Mouse (Mus musculus): ENCODE measurements around the gene Smc6. TPM values are rescaled to one million over a fixed set of nuclear protein-coding genes. Genes with fewer than 3 reads are reported as not detected.

Gene Smc6
- polyA plus RNA-seq, 1 experiment from 2014 or later, result 60.6 TPM

DNA sequence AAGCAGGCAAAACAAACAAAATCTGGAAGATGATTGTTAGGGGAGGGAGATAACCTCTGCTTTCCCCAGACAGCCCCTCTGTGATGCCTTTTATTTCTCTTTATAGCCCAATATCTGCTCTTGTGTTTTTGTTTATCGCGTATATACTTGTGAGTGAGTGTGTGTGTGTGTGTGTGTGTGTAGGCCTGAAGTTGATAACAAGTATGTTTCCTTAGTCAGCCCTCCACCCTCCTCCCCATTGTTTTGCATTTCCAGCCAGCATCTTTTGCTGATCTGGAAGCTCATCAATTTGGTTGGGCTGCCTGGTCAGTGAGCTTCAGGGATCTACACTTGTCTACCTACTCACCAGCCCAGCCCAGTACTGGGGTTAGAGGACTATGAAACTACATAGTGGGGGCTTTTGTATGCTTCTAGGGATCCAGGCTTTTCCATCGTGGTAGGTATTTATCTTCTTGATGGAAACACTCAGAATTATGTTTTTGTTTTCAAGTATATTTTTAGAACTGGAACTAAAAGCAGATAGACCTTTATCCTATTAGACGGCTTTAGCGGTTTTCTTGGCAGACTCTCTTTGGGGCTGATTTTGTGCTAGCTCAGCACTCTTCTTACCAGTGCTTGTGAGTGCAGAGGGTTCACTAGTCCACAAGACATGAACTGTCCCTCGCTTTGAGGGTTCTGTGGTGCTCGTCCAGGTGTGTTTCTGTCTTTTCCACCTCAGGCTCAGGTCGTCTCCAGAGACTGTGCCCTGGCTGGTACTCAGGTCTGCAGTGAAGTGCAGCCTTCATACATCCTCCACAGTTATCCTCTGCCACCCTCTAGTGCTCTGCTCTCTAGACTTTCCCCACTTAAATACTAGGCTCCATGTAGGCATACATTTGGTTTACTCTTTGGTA, 41.3 kb downstream of the Smc6 start:
- Histone ChIP-seq H3K9ac (replicated peaks) (no peak overlapping the region), H3K4me3 (ENCODE audit: low read depth, low read length) (no peak overlapping the region), H3K27me3 (ENCODE audit: insufficient read depth, low read length) (no peaks in the 10 kb centered on the region), H3K9me3 (ENCODE audit: low read length) (no peaks in the 10 kb centered on the region), H3K27ac (ENCODE audit: low read depth) (no peak overlapping the region), H3K4me1 (ENCODE audit: insufficient read depth) (no peaks in the 10 kb centered on the region), H3K36me3 (replicated peaks; ENCODE audit: insufficient read depth, low read length) (peaks cover 36% of the 10 kb centered on the region), H3K4me2 (ENCODE audit: low read depth, low read length) (no peak overlapping the region)
- WGBS (ENCODE audit: insufficient replicate concordance), result 85% methylated on average over 8 of the region's 8 CpGs
- no peak for ATAC-seq
- TF ChIP-seq EP300 (IDR thresholded peaks at IDR 0.05; ENCODE audit: low read depth) (no peak), CTCF (IDR thresholded peaks at IDR 0.05; ENCODE audit: low read depth) (no peak)
- no peak for DNase-seq

DNA sequence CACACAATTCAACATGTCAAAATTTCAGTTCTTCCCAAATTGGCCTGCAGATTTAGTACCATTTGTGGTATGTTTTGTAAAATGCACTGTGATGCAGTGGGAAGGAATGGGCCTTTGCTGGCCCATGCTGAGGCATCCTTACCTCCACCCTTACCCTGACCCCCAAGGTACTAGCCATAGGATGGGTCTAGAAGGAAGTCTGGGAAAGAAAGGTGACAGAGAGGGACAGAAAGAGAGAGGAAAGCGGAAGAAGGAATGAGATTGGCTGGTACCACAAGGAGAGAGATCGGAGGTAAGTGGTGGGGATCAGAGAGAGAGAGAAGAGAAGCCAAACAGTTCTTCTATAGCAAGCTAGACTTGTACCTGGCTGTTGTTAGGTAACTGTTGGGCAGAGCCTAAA, 45.4 kb downstream of the Smc6 start:
- no peak overlapping the region for H3K27ac ChIP-seq (ENCODE audit: low read depth)
- no peak overlapping the region for H3K4me2 ChIP-seq (ENCODE audit: low read depth, low read length)
- DNase-seq, result no peak
- no peaks in the 10 kb centered on the region for H3K27me3 ChIP-seq (ENCODE audit: insufficient read depth, low read length)
- H3K4me1 ChIP-seq (ENCODE audit: insufficient read depth), result no peaks in the 10 kb centered on the region
- H3K9me3 ChIP-seq (ENCODE audit: low read length), result no peaks in the 10 kb centered on the region
- H3K4me3 ChIP-seq (ENCODE audit: low read depth, low read length), result no peak overlapping the region
- peaks cover 43% of the 10 kb centered on the region for H3K36me3 ChIP-seq (replicated peaks; ENCODE audit: insufficient read depth, low read length)
- 94% methylated on average over 2 of the region's 2 CpGs for WGBS (ENCODE audit: insufficient replicate concordance)
- no peak for ATAC-seq
- H3K9ac ChIP-seq (replicated peaks), result no peak overlapping the region
- TF ChIP-seq CTCF (IDR thresholded peaks at IDR 0.05; ENCODE audit: low read depth) (no peak), EP300 (IDR thresholded peaks at IDR 0.05; ENCODE audit: low read depth) (no peak)

DNA sequence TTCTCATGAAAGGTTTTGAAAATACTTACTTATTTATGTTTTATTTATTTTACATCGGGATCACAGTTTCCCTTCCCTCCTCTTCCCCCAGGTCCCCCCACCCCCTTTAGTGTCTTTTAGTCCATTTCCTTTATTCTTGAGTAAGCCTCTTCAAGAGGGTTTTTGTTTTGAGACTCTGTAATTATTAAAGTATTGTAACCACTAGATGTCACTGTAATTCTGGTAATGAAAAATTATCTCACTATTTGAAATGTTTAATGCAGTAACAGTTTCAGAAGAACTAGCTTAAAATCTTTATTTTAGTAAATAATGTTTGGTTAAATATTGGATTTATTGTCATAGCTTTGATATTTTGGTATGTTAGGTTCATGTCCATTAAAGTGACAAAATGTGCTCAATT, 48.2 kb downstream of the Smc6 start:
- no peak for TF ChIP-seq CTCF (IDR thresholded peaks at IDR 0.05; ENCODE audit: low read depth)
- no peak for TF ChIP-seq EP300 (IDR thresholded peaks at IDR 0.05; ENCODE audit: low read depth)
- Histone ChIP-seq H3K4me3 (ENCODE audit: low read depth, low read length) (no peak overlapping the region), H3K4me1 (ENCODE audit: insufficient read depth) (no peaks in the 10 kb centered on the region), H3K4me2 (ENCODE audit: low read depth, low read length) (no peak overlapping the region), H3K9ac (replicated peaks) (no peak overlapping the region), H3K36me3 (replicated peaks; ENCODE audit: insufficient read depth, low read length) (peaks cover 45% of the 10 kb centered on the region), H3K27me3 (ENCODE audit: insufficient read depth, low read length) (no peaks in the 10 kb centered on the region), H3K27ac (ENCODE audit: low read depth) (no peak overlapping the region), H3K9me3 (ENCODE audit: low read length) (no peaks in the 10 kb centered on the region)
- no peak for DNase-seq
- 63% methylated on average over 1 of the region's 1 CpGs for WGBS (ENCODE audit: insufficient replicate concordance)
- ATAC-seq, result no peak

DNA sequence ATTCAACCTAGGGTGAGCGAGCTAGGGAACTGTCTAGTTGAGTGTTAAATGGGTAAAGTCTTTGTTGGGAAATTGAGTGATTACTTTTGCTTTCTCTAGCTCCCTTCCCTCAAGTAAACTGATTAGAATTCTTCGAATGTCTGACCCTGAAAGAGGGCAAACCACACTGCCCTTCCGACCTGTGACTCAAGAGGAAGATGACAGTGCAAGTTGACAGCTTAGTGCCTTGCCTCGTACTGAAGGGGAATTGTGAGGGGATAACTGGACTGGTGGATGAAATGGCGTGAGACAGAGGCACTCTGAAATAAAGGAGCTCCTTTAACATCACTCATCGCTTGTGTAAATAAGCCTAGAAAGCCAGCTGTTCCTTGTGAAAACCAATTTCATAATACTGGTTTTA, 52.0 kb downstream of the Smc6 start:
- H3K4me1 ChIP-seq (ENCODE audit: insufficient read depth), result no peaks in the 10 kb centered on the region
- 68% methylated on average over 6 of the region's 6 CpGs for WGBS (ENCODE audit: insufficient replicate concordance)

DNA sequence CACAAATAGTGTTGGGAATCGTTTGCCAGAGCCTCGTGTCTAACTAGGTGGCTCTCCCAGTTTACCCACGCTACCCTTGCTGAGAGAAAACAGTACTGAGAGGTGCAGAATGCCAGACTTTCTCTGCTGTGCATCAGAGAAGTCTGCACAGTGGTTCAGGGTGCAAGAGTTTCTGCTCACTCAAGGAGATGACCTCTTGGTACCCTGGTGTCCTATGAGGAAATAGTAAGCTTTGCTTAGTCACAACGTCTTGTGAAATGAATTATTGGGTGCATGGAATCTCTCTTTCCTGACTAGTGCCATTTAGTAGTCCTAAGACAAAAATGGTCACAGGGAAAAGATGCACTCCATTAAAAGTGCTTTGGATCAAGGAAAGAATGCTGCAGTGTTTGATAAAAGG, 58.8 kb downstream of the Smc6 start:
- Histone ChIP-seq H3K36me3 (replicated peaks; ENCODE audit: insufficient read depth, low read length) (no peaks in the 10 kb centered on the region), H3K27ac (ENCODE audit: low read depth) (no peak overlapping the region), H3K4me2 (ENCODE audit: low read depth, low read length) (no peak overlapping the region), H3K4me1 (ENCODE audit: insufficient read depth) (no peaks in the 10 kb centered on the region), H3K9ac (replicated peaks) (no peak overlapping the region), H3K4me3 (ENCODE audit: low read depth, low read length) (no peak overlapping the region), H3K27me3 (ENCODE audit: insufficient read depth, low read length) (no peaks in the 10 kb centered on the region), H3K9me3 (ENCODE audit: low read length) (no peaks in the 10 kb centered on the region)
- DNase-seq (no peak), ATAC-seq (no peak)
- WGBS (ENCODE audit: insufficient replicate concordance), result 44% methylated on average over 4 of the region's 4 CpGs
- TF ChIP-seq EP300 (IDR thresholded peaks at IDR 0.05; ENCODE audit: low read depth) (no peak), CTCF (IDR thresholded peaks at IDR 0.05; ENCODE audit: low read depth) (no peak)

More for the DNA sequence above, 52.0 kb downstream of the Smc6 start:
- H3K27ac ChIP-seq (ENCODE audit: low read depth), result no peak overlapping the region
- H3K4me3 ChIP-seq (ENCODE audit: low read depth, low read length), result no peak overlapping the region
- no peak for TF ChIP-seq CTCF (IDR thresholded peaks at IDR 0.05; ENCODE audit: low read depth)
- TF ChIP-seq EP300 (IDR thresholded peaks at IDR 0.05; ENCODE audit: low read depth), result no peak
- H3K9me3 ChIP-seq (ENCODE audit: low read length), result no peaks in the 10 kb centered on the region
- ATAC-seq (no peak), DNase-seq (no peak)
- peaks cover 34% of the 10 kb centered on the region for H3K36me3 ChIP-seq (replicated peaks; ENCODE audit: insufficient read depth, low read length)
- H3K27me3 ChIP-seq (ENCODE audit: insufficient read depth, low read length), result no peaks in the 10 kb centered on the region
- H3K9ac ChIP-seq (replicated peaks), result no peak overlapping the region
- H3K4me2 ChIP-seq (ENCODE audit: low read depth, low read length), result no peak overlapping the region

DNA sequence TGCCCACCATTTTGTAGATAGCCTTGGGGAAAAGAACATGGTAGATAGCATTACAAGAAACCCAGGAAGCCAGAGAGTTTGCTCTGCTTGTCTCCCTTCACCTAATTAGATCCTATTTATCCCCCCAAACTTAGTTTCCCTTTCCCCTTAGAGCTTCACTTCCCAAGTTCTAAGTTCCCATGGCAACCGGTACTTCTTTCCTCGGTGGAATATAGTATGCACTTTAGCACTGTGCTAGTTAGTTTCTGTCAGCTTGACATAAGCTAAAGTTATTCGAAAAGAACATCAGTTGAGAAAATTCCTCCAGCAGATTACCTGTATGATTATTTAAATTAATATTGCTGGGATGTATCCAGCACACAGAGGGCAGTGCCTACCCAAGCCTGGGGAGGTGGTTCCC, 60.8 kb downstream of the Smc6 start:
- Histone ChIP-seq H3K27ac (ENCODE audit: low read depth) (no peak overlapping the region), H3K27me3 (ENCODE audit: insufficient read depth, low read length) (no peaks in the 10 kb centered on the region), H3K9me3 (ENCODE audit: low read length) (no peaks in the 10 kb centered on the region), H3K9ac (replicated peaks) (no peak overlapping the region), H3K36me3 (replicated peaks; ENCODE audit: insufficient read depth, low read length) (no peaks in the 10 kb centered on the region), H3K4me2 (ENCODE audit: low read depth, low read length) (no peak overlapping the region), H3K4me1 (ENCODE audit: insufficient read depth) (no peaks in the 10 kb centered on the region), H3K4me3 (ENCODE audit: low read depth, low read length) (no peak overlapping the region)
- no peak for TF ChIP-seq CTCF (IDR thresholded peaks at IDR 0.05; ENCODE audit: low read depth)
- no peak for TF ChIP-seq EP300 (IDR thresholded peaks at IDR 0.05; ENCODE audit: low read depth)
- 73% methylated on average over 3 of the region's 3 CpGs for WGBS (ENCODE audit: insufficient replicate concordance)
- ATAC-seq, result no peak
- DNase-seq, result no peak

Measured in liver, postnatal 0 days (tissue).